Mouse (Mus musculus) left cerebral cortex, postnatal 4 days (tissue): ENCODE data around the gene Olfr906. TPM values are rescaled to one million over a fixed set of nuclear protein-coding genes. Genes with fewer than 3 reads are reported as not detected.

Source experiments
- DNase-seq: peaks from one replicate; pipeline ENCODE4 v3.0.0-alpha.2; 2022
- intact Hi-C: fragments of 180-260 bp; cut with DNase I; formaldehyde crosslinking; loops from one replicate; pipeline ENCODE4 v1.15.1; 2025
- total RNA-seq, 2 experiments: library from RNA; stranded (reverse); gene quantifications; 2 replicates each; pipeline ENCODE4 v1.2.3; 2021

Olfr906 gene
- not detected for total RNA-seq

- DNase-seq, result no peak
- intact Hi-C loops, result no loop called here
Measured at GRCm38 (mm10) chr9:38486785-38487184, at the start of gene Olfr906. Gene Olfr906 (plus strand): TSS chr9:38487085.

- DNase-seq, result no peak
- intact Hi-C loops, result no loop called here
Measured at GRCm38 (mm10) chr9:38447352-38447751, 39.5 kb upstream of the Olfr906 start, which contains the start of gene Olfr902. Gene Olfr902 (plus strand): TSS chr9:38447652.

GRCm38 (mm10) chr9:38462844-38463243 is 24.0 kb upstream of the Olfr906 start, which contains the start of gene Olfr904:
Gene Olfr904 (plus strand): TSS chr9:38463144.
- no peak for DNase-seq

GRCm38 (mm10) chr9:38470807-38471206 is 16.1 kb upstream of the Olfr906 start, which contains the start of gene Olfr905:
Gene Olfr905 (plus strand): TSS chr9:38471107.
- DNase-seq, result no peak
- intact Hi-C loops, result no loop called here

More at GRCm38 (mm10) chr9:38462844-38463243, 24.0 kb upstream of the Olfr906 start, which contains the start of gene Olfr904:
- intact Hi-C loops, result no loop called here

- intact Hi-C loops, result no loop called here
Measured at GRCm38 (mm10) chr9:38495501-38495900, 8.6 kb downstream of the Olfr906 start, which contains the start of gene Olfr907. Gene Olfr907 (plus strand): TSS chr9:38495801.

GRCm38 (mm10) chr9:38512353-38512752 is 25.5 kb downstream of the Olfr906 start:
- intact Hi-C loops, result no loop called here
- DNase-seq, result no peak

More at GRCm38 (mm10) chr9:38495501-38495900, 8.6 kb downstream of the Olfr906 start, which contains the start of gene Olfr907:
- no peak for DNase-seq

GRCm38 (mm10) chr9:38521280-38521679 is 34.4 kb downstream of the Olfr906 start, which contains the start of gene Olfr911-ps1:
Gene Olfr911-ps1 (plus strand): TSS chr9:38521580.
- intact Hi-C loops, result no loop called here
- no peak for DNase-seq

GRCm38 (mm10) chr9:38537549-38537948 is 50.7 kb downstream of the Olfr906 start, which contains the start of gene Olfr910:
Gene Olfr910 (plus strand): TSS chr9:38537849.
- intact Hi-C loops, result no loop called here
- no peak for DNase-seq

Other genes starting within 250 kb of the Olfr906 start
- gene Olfr143, start 234.3 kb upstream of the Olfr906 start, total RNA-seq, result not detected
- not detected for gene Olfr895, start 219.2 kb upstream of the Olfr906 start, total RNA-seq
- gene Olfr896-ps1, start 196.0 kb upstream of the Olfr906 start, total RNA-seq, result not detected
- gene Olfr25, start 158.0 kb upstream of the Olfr906 start, total RNA-seq, result not detected
- not detected for gene Olfr898, start 138.7 kb upstream of the Olfr906 start, total RNA-seq
- not detected for gene Olfr250, start 120.2 kb upstream of the Olfr906 start, total RNA-seq
- gene Olfr251, start 110.0 kb upstream of the Olfr906 start, total RNA-seq, result not detected
- gene Olfr147, start 85.4 kb upstream of the Olfr906 start, total RNA-seq, result not detected
- not detected for gene Olfr901, start 57.6 kb upstream of the Olfr906 start, total RNA-seq
- not detected for gene Olfr902, start 39.4 kb upstream of the Olfr906 start, total RNA-seq
- not detected for gene Olfr904, start 23.9 kb upstream of the Olfr906 start, total RNA-seq
- gene Olfr905, start 16.0 kb upstream of the Olfr906 start, total RNA-seq, result not detected
- not detected for gene Olfr907, start 8.7 kb downstream of the Olfr906 start, total RNA-seq
- gene Olfr911-ps1, start 34.5 kb downstream of the Olfr906 start, total RNA-seq, result not detected
- gene Olfr910, start 50.8 kb downstream of the Olfr906 start, total RNA-seq, result not detected
- not detected for gene Olfr912, start 93.1 kb downstream of the Olfr906 start, total RNA-seq
- gene Olfr913, start 105.7 kb downstream of the Olfr906 start, total RNA-seq, result not detected
- not detected for gene Olfr914, start 118.0 kb downstream of the Olfr906 start, total RNA-seq
- not detected for gene Olfr916, start 172.8 kb downstream of the Olfr906 start, total RNA-seq
- not detected for gene Olfr917, start 178.8 kb downstream of the Olfr906 start, total RNA-seq
- gene Olfr918, start 187.5 kb downstream of the Olfr906 start, total RNA-seq, result not detected
- gene Olfr919, start 216.6 kb downstream of the Olfr906 start, total RNA-seq, result not detected
- 1 to 10 TPM; 6.6 to 7.6 TPM for gene Vwa5a, start 231.2 kb downstream of the Olfr906 start, total RNA-seq